Mouse (Mus musculus): ENCODE measurements at regions not wholly inside any gene's neighbourhood (a gene's known extent, or its start where the extent isn't known, plus 50 kb on each side); places are given as distances from the start of the nearest gene placed in this dataset. TPM values are rescaled to one million over a fixed set of nuclear protein-coding genes. Genes with fewer than 3 reads are reported as not detected.
"Not testable (repeated sequence)": the region's sequence is repeated elsewhere in the genome, so short reads cannot be mapped to it uniquely, and the experiment has no call there.

DNA sequence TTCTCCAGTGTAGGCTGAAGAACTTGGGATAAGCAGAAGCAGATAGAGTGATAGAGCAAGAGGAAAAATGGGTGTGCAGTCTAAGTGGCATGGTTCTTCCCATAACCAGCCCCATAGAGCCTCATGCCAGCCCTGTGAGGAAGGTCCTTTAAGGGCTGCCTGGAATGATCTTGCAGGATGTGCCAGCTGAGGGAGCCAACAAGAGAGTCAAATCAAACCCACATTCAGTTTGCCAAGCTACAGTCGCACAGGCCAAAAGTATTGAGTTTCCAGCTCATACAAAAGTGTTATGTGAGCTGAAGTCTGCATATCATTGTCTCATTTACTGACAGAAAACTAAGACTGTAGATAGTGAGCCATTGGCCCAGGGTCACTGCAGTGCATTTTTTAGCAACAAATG lies 53.7 kb upstream of the Xcl1 start:
- no peak overlapping the region for H3K4me3 ChIP-seq (ENCODE audit: insufficient read depth in 1 of 2, low read depth in 2 of 2, low read length in 2 of 2)
- no peak for DNase-seq (ENCODE audit: low read depth in 3 of 3, low spot score in 3 of 3)
- H3K27me3 ChIP-seq (ENCODE audit: control insufficient read depth, insufficient read depth, low read length) = no peaks in the 10 kb centered on the region
- 70% methylated on average over 1 of the region's 1 CpGs for WGBS (ENCODE audit: insufficient replicate concordance)
- H3K4me2 ChIP-seq (ENCODE audit: low read depth) = no peak overlapping the region
- no peak overlapping the region for H3K27ac ChIP-seq
- no peaks in the 10 kb centered on the region for H3K36me3 ChIP-seq (replicated peaks; ENCODE audit: control insufficient read depth, insufficient read depth, low read depth)
- no peak for TF ChIP-seq CTCF (IDR thresholded peaks at IDR 0.05; ENCODE audit: low read depth)
- no peak for TF ChIP-seq EP300 (IDR thresholded peaks at IDR 0.05; ENCODE audit: low read depth)
- no peak overlapping the region for H3K9ac ChIP-seq (replicated peaks)
- ATAC-seq (ENCODE audit: insufficient read depth) = no peak
- no peaks in the 10 kb centered on the region for H3K9me3 ChIP-seq (ENCODE audit: control insufficient read depth, low read length)
- H3K4me1 ChIP-seq (replicated peaks; ENCODE audit: control insufficient read depth in 2 of 2, insufficient read depth in 2 of 2, low read length in 1 of 2) = no peaks in the 10 kb centered on the region

DNA sequence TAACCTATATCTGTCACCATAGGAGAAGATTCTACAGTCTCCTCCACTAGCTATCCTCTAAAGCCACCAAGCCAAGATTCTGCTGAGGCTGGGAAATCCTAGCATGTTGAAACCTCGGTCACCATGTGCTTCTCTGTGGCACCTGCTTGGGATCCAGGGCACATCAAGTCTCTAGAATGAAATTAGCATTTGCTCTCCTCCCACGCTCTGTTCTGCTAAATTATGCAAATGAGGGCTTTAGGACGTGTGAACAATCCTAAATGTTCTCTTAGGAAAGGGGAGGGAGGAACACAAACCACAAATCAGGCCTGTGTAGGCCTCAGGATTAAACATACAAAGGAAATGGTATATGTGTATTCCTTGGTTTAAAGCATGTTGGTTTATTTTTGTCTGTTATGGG lies 52.9 kb upstream of the Xcl1 start:
- Histone ChIP-seq H3K27me3 (ENCODE audit: control insufficient read depth, insufficient read depth, low read length) (no peaks in the 10 kb centered on the region), H3K4me2 (ENCODE audit: low read depth) (no peak overlapping the region), H3K4me3 (ENCODE audit: insufficient read depth in 1 of 2, low read depth in 2 of 2, low read length in 2 of 2) (no peak overlapping the region), H3K27ac (no peak overlapping the region), H3K36me3 (replicated peaks; ENCODE audit: control insufficient read depth, insufficient read depth, low read depth) (no peaks in the 10 kb centered on the region), H3K4me1 (replicated peaks; ENCODE audit: control insufficient read depth in 2 of 2, insufficient read depth in 2 of 2, low read length in 1 of 2) (no peaks in the 10 kb centered on the region), H3K9ac (replicated peaks) (no peak overlapping the region), H3K9me3 (ENCODE audit: control insufficient read depth, low read length) (no peaks in the 10 kb centered on the region)
- 45% methylated on average over 3 of the region's 3 CpGs for WGBS (ENCODE audit: insufficient replicate concordance)
- ATAC-seq (ENCODE audit: insufficient read depth) (no peak), DNase-seq (ENCODE audit: low read depth in 3 of 3, low spot score in 3 of 3) (no peak)
- TF ChIP-seq EP300 (IDR thresholded peaks at IDR 0.05; ENCODE audit: low read depth) (no peak), CTCF (IDR thresholded peaks at IDR 0.05; ENCODE audit: low read depth) (no peak)

DNA sequence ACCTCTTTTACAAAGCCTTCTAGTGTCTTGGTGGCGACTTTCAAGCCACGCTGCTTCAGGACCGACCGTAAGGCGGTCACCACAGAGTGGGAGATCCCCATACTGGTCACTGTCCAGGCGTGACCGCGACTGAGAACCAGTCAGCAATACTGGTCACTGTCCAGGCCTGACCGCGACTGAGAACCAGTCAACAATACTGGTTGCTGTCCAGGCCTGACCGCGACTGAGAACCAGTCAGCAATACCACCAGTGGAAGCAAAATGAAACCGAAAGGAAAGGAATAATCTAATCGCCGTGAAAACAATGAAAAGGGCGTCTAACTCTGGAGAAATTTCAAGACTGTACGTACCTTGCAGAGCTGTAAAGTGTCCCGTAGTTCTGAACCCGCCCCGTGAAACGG lies 50.2 kb upstream of the Xcl1 start:
- H3K27me3 ChIP-seq (ENCODE audit: control insufficient read depth, insufficient read depth, low read length); H3K9me3 ChIP-seq (ENCODE audit: control insufficient read depth, low read length); H3K27ac ChIP-seq; H3K36me3 ChIP-seq (replicated peaks; ENCODE audit: control insufficient read depth, insufficient read depth, low read depth); DNase-seq (ENCODE audit: low read depth in 3 of 3, low spot score in 3 of 3); H3K4me3 ChIP-seq (ENCODE audit: insufficient read depth in 1 of 2, low read depth in 2 of 2, low read length in 2 of 2); H3K4me1 ChIP-seq (replicated peaks; ENCODE audit: control insufficient read depth in 2 of 2, insufficient read depth in 2 of 2, low read length in 1 of 2); ATAC-seq (ENCODE audit: insufficient read depth); H3K9ac ChIP-seq (replicated peaks); H3K4me2 ChIP-seq (ENCODE audit: low read depth): not testable (repeated sequence)
- 82% methylated on average over 21 of the region's 21 CpGs for WGBS (ENCODE audit: insufficient replicate concordance)

Small RNA genes in the stretch of these regions (microRNA-seq; reads per million reads assigned to microRNA genes)
- not detected for gene Gm26042
